Mouse (Mus musculus) G1E (cell line): ENCODE results near the gene Xrcc5. TPM values are rescaled to one million over a fixed set of nuclear protein-coding genes. Genes with fewer than 3 reads are reported as not detected.

Experiments used
- ATAC-seq: 2 replicates; pipeline ENCODE4 v1.8.0; 2016; ENCODE audit warnings: mild to moderate bottlenecking; ENCODE audit not compliant: insufficient number of reproducible peaks, poor library complexity, low FRiP score, severe bottlenecking; ENCODE audit errors: extremely low read depth
- DNase-seq: peaks from one replicate; pipeline ENCODE4 v3.0.0; 2012; ENCODE audit warnings: low spot score
- H3K27me3 ChIP-seq: 2 replicates; pipeline ENCODE4 v1.6.1; 2012; ENCODE audit warnings: mild to moderate bottlenecking, low read length, inconsistent platforms; ENCODE audit not compliant: insufficient read depth
- H3K36me3 ChIP-seq: replicated peaks from 2 replicates; pipeline ENCODE3; 2012; ENCODE audit warnings: mild to moderate bottlenecking, inconsistent platforms
- H3K4me1 ChIP-seq: 2 replicates; pipeline ENCODE4 v1.6.1; 2012; ENCODE audit warnings: low read depth, low read length, inconsistent platforms, mixed read lengths; ENCODE audit not compliant: insufficient read depth
- H3K4me3 ChIP-seq: 2 replicates; pipeline ENCODE4 v1.5.1; 2012; ENCODE audit warnings: low read depth, mild to moderate bottlenecking, inconsistent platforms, low read length, moderate library complexity, mixed read lengths
- H3K9me3 ChIP-seq: replicated peaks from 2 replicates; pipeline ENCODE4 v1.6.1; 2012; ENCODE audit warnings: inconsistent platforms
- CTCF ChIP-seq: IDR thresholded peaks from 2 replicates; pipeline ENCODE4 v1.5.1; 2012; ENCODE audit warnings: low read depth, low read length, inconsistent platforms, mixed read lengths
- GATA1 ChIP-seq: IDR thresholded peaks from 2 replicates; pipeline ENCODE4 v1.6.1; 2012; ENCODE audit warnings: borderline replicate concordance, low read length, inconsistent platforms, mixed read lengths
- GATA2 ChIP-seq: IDR thresholded peaks from 2 replicates; pipeline ENCODE4 v1.6.1; 2012; ENCODE audit warnings: low read depth, low read length, inconsistent platforms, borderline replicate concordance
- POLR2AphosphoS5 ChIP-seq: IDR thresholded peaks from 2 replicates; pipeline ENCODE4 v1.6.1; 2012; ENCODE audit warnings: low read depth, low read length, inconsistent platforms; ENCODE audit not compliant: insufficient replicate concordance
- TAL1 ChIP-seq: conservative IDR thresholded peaks from 2 replicates; pipeline ENCODE4 v1.6.1; 2012; ENCODE audit warnings: low read depth, low read length, inconsistent platforms, mixed read lengths
- polyA plus RNA-seq: library from polyadenylated mRNA; stranded (reverse); fragments of >175 nt; gene quantifications from 2 replicates; pipeline ENCODE4 v1.2.3, GENCODE M21; 2012
- total RNA-seq, 2 experiments: library from RNA; stranded (forward) in 1 of 2; stranded (reverse) in 1 of 2; fragments of 200-1000 nt in 1 of 2; fragments of >200 nt in 1 of 2; fragmentation: Nextera tagmentation in 1 of 2; gene quantifications; 2 replicates each; pipeline ENCODE4 v1.2.3; 2014 to 2017

The Xrcc5 gene
- total and polyA plus RNA-seq, 3 experiments: 3.4 to 89.5 (median 84.9) TPM

DNA sequence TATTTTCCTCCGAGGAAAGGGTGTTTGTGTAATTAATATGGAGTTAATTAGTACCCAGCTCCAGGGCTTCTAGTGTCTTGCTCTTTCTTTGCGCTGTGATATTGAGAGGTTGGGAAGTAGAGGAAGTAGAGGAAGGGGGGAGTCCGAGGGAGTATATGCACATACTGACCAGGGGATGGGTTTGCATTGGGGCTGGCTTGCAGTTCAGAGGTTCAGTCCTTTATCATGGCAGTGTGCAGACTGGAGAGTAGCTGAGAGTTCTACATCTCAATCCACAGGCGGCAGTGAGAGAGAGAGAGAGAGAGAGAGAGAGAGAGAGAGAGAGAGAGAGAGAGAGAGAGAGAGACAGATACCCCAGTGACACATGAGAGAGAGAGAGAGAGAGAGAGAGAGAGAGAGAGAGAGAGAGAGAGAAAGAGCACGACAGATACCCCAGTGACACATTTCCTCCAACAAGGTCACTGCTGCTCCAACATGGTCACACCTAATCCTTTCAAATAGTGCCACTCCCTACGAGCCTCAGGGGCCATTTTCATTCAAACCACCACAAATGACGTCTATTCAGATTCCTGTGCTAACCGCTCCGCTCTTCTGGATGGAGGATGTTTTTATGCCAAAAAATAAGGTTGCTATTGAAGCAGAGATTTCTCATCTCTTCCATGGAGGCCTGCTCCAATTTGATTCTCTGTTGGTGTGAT is 5.6 kb downstream of the Xrcc5 start:
- peaks cover 22% of the 10 kb centered on the region for H3K4me1 ChIP-seq
- no peaks in the 10 kb centered on the region for H3K27me3 ChIP-seq
- no peaks in the 10 kb centered on the region for H3K9me3 ChIP-seq
- TF ChIP-seq POLR2AphosphoS5 (no peak), TAL1 (no peak), GATA2 (no peak), CTCF (no peak), GATA1 (no peak)
- H3K36me3 ChIP-seq: peaks cover 80% of the 10 kb centered on the region
- no peak overlapping the region for H3K4me3 ChIP-seq
- DNase-seq (no peak), ATAC-seq (no peak)

DNA sequence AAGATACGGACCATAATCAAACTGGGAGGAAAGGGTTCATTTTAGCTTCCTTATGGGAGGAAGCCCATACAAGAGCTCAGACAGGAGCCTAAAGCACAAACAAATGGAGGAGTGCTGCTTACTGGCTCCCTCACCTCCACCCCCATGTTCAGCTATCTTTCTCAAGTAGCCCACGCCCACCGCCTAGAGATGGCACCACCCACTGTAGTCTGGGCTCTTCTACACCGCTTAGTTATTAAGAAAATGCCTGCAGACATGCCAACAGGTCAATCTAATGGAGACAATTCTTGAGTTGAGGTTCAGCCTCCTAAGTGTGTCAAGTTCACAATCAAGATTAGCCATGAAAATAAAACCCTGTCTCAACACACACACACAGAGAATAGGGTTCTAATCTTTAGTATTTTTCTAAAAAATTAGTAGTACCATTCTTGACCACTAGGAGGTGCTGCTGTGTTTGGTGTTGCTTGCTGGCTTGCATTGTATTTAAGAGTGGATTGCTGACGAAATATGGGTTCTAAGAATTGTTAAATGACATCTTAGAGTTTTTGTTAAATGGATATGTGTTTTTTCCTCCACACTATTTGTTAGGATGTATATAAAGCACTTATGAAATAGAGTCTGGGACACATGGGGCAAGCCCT is 6.3 kb downstream of the Xrcc5 start:
- ATAC-seq (no peak), DNase-seq (peak; percentile 42)
- no peaks in the 10 kb centered on the region for H3K9me3 ChIP-seq
- peaks cover 87% of the 10 kb centered on the region for H3K36me3 ChIP-seq
- H3K4me3 ChIP-seq: no peak overlapping the region
- H3K27me3 ChIP-seq: no peaks in the 10 kb centered on the region
- H3K4me1 ChIP-seq: peaks cover 16% of the 10 kb centered on the region
- TF ChIP-seq GATA2 (no peak), CTCF (peak; percentile 47; the same call in 1 of the 2 replicates)

DNA sequence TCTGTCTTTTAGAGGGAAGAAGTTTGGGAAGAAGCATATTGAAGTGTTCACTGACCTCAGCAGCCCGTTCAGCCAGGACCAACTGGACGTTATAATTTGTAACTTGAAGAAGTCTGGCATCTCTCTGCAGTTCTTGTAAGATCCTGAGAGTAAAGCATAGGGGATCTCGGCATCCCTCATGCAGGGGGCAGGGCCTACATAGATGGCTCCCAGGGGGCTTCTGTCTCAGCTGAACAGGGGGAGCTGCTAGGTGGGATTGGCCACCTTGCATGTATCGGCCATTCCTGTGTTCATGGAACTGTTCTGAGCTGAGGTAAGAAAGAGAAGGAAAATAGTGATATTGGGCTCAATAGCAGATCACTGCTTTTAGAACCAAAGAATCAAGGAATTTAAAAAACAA is 8.2 kb downstream of the Xrcc5 start:
- Histone ChIP-seq H3K4me1 (peaks cover 5% of the 10 kb centered on the region; the same call in 1 of the 2 replicates), H3K9me3 (no peaks in the 10 kb centered on the region), H3K27me3 (no peaks in the 10 kb centered on the region), H3K36me3 (peaks cover 93% of the 10 kb centered on the region), H3K4me3 (no peak overlapping the region)
- ATAC-seq (no peak), DNase-seq (no peak)
- TF ChIP-seq GATA2 (no peak), CTCF (no peak), POLR2AphosphoS5 (no peak), TAL1 (no peak), GATA1 (no peak)

DNA sequence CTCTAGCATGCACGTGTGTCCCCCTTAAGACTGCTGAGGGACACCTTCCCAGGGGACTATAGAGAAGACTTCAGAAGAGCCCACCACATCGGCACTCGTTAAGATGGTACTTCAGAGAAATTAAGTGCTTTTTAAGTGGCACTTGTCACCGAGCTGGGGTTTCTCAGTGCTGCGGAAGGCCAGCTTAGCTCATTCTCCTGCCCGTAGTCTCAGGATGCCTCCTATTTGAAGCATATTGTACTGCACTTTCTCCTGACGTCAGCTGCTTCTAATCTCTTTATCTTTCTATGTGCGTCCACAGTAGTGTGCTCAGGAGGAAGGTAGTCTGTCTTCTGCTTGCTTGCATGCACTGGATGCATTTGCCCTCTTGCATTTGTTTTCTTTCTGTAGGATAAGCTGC is 9.2 kb downstream of the Xrcc5 start:
- no peak for DNase-seq
- no peaks in the 10 kb centered on the region for H3K27me3 ChIP-seq
- TF ChIP-seq CTCF: no peak
- no peak for TF ChIP-seq TAL1
- peaks cover 95% of the 10 kb centered on the region for H3K36me3 ChIP-seq
- no peak overlapping the region for H3K4me3 ChIP-seq
- H3K4me1 ChIP-seq: peaks cover 4% of the 10 kb centered on the region; the same call in 1 of the 2 replicates
- ATAC-seq: no peak
- H3K9me3 ChIP-seq: no peaks in the 10 kb centered on the region

DNA sequence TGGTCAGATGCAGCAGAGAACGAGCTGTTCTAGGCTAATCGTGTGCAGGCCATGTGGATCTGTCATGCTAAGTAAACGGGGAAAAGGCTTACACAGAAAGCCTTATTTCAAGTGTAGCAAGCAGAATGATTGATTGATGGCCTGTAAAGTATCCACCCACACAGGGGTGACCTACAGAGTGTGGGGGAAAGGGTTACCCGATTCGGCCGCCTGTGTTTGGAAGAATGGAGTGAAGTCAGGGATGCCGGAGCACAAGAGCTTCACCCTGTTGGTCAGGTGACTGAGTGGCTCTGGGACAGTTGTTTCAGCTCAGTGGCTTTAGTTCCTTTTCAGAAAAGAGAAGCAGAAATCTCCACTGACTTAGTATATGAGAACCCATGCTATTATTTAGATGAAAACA is 9.7 kb downstream of the Xrcc5 start:
- TF ChIP-seq CTCF (no peak), TAL1 (no peak), GATA1 (no peak), GATA2 (no peak)
- Histone ChIP-seq H3K27me3 (no peaks in the 10 kb centered on the region), H3K9me3 (no peaks in the 10 kb centered on the region), H3K4me1 (peaks cover 4% of the 10 kb centered on the region; the same call in 1 of the 2 replicates), H3K4me3 (no peak overlapping the region), H3K36me3 (peaks cover 90% of the 10 kb centered on the region)
- DNase-seq (no peak), ATAC-seq (no peak)

DNA sequence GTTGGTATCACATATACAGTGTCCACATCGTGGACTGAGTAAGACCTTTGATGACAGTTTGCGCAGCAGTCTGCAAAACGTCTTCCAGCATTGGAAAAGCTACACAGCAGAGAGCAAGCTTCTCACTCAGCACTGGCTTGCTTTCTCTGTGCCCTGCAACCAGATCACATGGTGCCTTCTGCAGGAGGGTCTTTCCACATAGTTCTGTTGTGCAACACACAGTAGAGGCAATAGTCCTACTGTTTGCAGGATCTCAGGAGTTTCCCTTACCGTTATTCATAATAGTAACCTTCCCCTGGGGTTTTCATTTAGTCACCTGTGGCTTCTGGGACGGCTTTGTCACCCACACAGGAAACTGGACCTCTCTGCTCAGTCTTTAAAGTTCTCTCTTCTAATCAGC is 13.5 kb downstream of the Xrcc5 start:
- no peak overlapping the region for H3K4me3 ChIP-seq
- DNase-seq (no peak), ATAC-seq (no peak)
- no peaks in the 10 kb centered on the region for H3K9me3 ChIP-seq
- no peaks in the 10 kb centered on the region for H3K27me3 ChIP-seq
- no peaks in the 10 kb centered on the region for H3K4me1 ChIP-seq
- peaks cover 86% of the 10 kb centered on the region for H3K36me3 ChIP-seq
- no peak for TF ChIP-seq POLR2AphosphoS5
- TF ChIP-seq GATA2: no peak
- no peak for TF ChIP-seq CTCF
- TF ChIP-seq TAL1: no peak
- no peak for TF ChIP-seq GATA1

DNA sequence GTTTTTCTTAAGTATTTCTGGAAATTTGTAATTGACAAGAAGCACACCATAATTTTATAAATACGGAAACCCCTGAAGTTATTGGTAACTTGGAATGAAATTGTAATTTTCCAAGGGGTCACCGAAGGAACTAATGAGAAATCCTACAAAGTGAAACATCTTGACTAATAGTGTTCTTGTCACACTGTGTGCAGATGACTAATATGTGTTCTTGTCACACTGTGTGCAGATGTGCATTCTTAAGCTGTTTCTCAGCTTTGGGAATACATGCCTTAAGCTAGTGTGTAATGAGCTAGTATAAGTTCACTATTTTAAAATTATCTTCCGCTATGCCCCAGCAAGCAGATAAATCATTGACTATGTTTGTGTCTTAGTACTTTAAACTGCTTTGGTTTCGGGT is 16.0 kb downstream of the Xrcc5 start:
- Histone ChIP-seq H3K27me3 (no peaks in the 10 kb centered on the region), H3K4me1 (no peaks in the 10 kb centered on the region), H3K36me3 (peaks cover 86% of the 10 kb centered on the region), H3K4me3 (no peak overlapping the region), H3K9me3 (no peaks in the 10 kb centered on the region)
- TF ChIP-seq TAL1 (no peak), GATA1 (no peak), POLR2AphosphoS5 (no peak), CTCF (no peak), GATA2 (no peak)
- DNase-seq (no peak), ATAC-seq (no peak)
